Mouse (Mus musculus) embryonic fibroblast, embryonic 13.5 days (primary cell): ENCODE data around the gene Nt5e.

Experiments used
- CTCF ChIP-seq: IDR thresholded peaks from 2 replicates; pipeline ENCODE4 v1.5.1; 2011; ENCODE audit warnings: mild to moderate bottlenecking, control low read depth, low read length, moderate library complexity, borderline replicate concordance; ENCODE audit not compliant: insufficient read depth
- POLR2A ChIP-seq: IDR thresholded peaks from 2 replicates; pipeline ENCODE4 v1.6.1; 2011; ENCODE audit warnings: low read depth, mild to moderate bottlenecking, control low read depth, low read length, moderate library complexity

GRCm38 (mm10) chr9:88371201-88371600, 44.2 kb downstream of the Nt5e start:
- TF ChIP-seq POLR2A (no peak), CTCF (no peak)
